Mouse (Mus musculus) regulatory T cell (primary cell): ENCODE results near the gene Sez6l.

ENCODE experiments used
- in situ Hi-C: fragments of 300-600 bp; cut with MboI, MseI; formaldehyde crosslinking; loops from one replicate; pipeline ENCODE4 v1.15.1; 2025; ENCODE audit warnings: high pct_unique_total_duplicates

The Sez6l gene

DNA sequence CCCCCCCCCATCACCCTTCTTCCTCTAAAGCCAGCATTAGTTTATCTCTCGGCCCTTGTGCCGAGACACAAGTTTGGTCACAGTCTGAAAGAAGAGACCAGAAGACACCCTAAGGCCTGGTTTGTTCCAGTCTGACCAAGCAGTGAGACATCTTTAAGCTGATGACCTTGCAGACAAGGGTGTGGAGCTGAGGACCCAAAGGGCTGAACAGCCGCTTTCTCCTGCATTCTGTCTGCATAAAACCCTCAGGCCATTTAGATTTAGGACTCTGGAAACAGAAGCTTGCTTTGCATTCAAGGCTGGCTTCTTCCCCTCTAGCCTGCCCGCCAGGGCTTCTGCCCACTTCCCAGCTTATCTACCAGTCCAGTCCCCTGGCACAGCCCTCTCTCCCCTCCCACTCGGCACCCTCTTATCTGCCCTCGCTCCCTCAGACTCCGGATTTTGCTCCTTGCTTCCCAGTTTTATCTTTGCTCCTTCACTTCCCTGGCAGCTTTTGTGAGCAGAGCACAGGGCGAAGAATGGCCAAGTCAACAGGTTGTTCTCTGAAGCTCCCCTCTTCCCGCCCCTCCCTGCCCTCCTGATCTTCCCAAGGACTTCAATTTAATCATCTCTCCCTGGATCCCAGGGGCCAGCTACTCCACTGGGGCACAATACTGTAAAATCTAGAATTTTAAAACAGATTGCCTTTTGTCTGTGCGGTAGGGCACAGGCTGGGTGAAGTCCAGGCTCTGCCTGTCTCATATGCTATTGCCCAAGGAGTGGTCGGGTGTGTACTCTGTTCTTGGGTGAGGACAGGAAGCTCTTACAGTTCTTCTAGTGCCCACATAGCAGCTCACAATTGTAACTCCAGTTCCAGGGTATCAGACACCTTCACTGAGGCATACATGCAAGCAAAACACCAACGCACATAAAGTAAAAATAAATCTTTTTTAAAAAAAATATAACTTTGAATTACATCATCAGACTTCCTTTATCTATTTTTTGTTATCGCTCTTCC lies 77.8 kb downstream of the Sez6l start:
- in situ Hi-C loops: no loop called here

DNA sequence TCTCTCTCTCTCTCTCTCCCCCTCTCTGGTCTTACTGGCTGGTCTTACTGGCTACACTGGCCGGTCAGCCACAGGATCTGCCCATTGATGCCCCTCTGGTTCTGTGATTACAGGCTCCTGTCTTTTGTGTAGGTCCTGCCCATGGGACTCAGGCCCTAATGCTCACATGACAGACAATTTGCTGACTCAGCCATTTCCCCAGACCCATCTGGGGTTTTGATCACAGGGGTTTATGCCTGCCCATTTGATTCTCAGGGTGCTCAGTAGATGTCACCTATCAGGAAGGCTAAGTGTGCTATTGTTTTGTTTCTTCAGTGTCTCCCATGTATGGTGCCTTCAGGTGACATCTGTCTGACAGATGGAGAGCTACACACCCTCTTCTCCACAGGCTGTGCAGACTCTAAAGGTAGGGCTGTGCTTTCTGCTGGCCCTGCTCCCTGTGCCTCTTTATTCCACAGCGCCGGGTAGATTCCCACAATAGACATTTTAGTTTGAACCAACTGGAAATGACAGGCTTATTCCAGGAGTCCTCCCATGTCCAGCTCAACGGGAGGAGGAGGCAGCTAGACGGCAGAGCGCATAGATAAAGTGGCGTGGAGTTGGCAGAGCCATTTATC lies 80.1 kb downstream of the Sez6l start:
- in situ Hi-C loops: no loop called here

DNA sequence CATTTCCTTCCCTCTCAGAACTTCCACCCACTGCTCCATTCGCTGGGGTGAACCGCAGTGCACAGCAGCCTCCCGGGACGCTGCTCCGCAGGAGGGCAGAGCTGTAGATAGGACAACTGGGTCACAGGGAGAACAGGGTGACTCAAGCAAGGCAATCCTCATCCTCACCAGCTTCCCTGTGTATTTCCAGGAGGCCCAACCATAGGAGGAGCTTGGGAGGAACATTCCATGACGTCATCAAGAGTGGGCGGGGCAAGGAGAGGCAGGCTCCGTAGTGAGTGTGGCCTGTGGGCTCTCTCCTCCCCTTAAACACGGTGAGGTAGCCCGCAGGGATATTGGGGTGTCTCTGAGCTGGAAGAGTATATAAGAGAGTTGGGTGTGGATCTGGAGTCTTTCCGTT lies 83.5 kb downstream of the Sez6l start:
- in situ Hi-C loops: no loop called here

DNA sequence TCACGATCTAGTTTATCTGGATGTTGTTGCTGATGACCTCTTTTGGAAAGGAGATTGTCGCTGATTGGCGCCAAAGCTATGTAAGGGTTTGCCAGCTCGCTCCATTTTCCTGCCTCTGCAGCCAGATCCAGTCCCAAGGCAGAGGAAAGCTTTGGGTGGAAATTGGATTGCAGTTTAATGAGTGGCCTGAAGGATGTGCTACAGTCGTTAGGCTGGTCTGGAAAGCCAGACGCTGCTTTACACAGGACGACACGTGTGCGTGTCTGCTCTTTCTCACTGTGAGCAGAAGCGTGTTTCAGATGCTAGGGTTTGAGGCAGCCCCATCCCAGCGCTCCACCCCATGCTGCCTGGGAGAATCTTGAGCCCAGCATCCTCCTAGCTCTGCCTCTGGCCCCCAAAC lies 85.5 kb downstream of the Sez6l start:
- in situ Hi-C loops: no loop called here

DNA sequence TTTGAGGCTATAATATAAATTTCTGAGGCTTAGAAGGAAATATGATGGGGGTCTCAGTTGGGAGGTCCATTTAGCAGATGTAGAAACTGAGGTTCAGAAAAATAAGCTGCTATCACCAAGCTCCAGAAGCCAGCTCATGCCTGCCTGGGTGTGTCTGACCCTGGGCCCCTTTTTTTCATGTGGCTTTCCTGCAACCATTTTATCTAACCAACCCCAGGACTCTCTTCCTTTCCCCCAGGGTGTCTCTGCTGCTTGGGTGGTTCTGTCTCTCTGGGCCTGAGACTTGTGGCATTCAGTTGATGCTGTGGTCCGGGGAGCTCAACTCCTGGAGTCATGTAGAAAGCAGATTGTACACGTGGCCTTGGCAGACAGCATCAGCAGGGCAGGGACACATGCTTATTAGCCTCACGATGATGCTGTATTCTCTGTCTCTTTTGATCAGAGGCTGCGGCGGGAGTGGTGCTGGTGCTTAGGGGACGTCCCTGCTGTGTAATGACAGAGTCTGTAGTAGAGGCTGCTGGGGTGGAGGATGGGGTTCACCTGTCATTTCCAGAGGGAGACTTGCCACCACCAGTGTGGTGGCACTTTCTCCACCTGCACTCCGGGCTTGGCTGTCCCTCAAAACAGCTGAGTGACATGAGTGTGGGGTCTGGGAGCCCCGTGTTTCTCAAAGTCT lies 88.7 kb downstream of the Sez6l start:
- in situ Hi-C loops: no loop called here

DNA sequence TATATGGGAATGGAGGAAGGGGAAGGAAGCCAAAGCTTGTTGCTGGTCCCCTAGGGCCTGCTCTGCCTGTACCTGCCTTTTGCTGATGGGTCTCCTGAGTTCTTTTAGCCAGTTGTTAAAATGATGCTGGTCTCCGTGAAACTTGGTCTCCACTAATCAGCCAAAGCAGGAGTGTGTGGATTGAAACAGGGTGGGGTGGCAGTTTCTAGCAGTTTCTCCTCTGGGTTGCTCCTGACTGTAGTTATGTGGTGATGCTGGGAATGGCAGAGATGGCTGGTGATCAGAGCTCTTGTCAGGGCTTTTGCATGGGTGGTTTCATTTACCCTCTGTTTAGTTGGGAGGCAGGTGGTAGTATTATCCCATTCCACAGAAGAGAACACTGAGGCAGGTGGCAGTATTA lies 89.5 kb downstream of the Sez6l start:
- in situ Hi-C loops: no loop called here

DNA sequence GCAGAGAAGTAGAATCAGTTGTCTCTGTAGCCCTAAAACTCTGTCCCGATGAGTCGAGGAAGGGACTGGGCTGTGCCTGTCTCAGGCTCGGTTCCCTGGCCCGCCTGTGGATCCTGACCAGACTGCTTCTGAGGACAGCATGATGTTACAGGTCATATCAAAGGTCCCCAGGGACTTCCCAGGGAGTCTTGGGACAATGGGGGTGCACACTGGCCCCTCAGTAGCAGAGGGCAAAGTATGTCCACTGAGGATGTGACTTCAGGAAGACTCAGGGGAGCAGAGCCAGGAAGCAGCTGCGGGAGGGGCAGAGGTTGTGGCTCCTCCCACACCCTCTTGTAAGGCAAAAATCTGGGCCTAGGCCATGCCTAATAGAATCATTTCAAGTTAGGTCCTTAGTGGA lies 90.6 kb downstream of the Sez6l start:
- in situ Hi-C loops: no loop called here

DNA sequence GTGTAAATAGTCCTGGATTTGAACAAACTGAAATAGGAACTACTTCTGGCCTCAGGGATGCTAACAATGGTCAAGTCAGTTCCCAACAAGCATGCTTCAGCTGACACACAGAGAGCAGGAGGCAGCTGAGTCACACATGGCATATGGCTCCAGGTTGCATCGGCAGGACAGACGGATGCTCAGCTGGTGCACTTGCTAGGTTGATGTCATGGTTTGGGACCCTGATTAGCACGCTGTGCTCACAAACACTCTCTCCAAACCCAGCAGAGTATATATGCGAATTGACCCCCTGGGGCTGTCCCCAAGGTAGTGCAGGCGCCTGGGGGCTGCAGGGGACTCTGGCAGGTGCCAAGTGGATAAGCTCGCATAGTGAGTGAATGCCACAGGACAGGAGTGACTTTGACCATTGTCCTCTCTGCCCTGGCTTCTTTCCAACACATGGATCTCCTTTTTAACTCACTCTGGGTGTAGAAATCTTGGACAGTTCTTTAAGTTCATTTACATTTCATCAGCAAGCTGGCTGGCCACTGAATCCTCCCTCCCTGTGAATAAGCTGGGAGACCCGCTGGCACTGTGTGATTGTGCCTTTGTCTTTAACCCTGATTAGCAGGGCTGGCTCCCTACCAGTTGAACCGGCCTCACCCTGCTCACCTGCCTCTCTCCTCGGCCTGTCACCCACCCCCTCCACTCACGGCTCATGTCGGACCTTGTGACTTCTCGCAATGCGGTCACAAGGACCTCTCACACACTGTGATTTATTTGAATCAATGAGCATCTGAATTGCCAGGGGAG lies 91.9 kb downstream of the Sez6l start:
- in situ Hi-C loops: no loop called here

DNA sequence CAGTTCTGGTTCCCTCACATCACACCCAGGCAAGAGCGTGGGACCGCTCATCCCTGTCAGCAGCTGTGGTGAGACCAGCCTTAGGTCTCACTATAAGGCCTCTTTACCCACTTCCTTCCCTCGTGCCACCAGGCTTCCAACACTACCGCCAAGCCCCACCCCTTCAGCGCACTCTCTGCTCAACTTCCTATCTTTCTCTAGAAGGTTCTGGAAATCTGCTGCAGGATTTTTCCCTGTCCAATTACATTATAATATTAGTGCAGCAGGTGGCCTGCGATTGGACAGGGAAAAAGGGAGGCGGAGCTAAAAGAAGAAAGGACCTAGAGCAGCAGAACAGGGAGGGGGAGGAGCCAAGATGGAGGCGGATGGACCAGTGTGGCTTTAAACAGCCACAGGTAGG lies 94.0 kb downstream of the Sez6l start:
- in situ Hi-C loops: no loop called here

DNA sequence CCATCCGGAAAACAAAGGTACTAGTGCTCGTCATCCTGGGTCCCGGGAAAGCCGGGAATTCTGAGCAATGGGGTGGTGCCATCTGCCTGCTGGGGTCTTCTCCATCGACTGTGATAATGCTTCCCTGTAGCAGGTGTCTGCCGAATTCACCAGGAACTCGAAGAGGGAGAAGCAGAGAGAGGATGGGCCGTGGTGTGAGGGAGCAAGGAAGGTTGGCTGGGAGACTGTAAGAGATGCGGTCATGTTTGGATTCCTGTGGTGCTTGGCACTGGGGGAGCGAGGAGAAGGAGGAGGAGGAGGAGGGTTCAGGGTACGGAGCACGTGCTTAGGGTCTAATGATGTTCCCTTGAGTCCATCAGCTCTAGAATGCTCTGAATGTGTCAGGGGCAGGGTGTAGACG lies 94.4 kb downstream of the Sez6l start:
- in situ Hi-C loops: no loop called here

DNA sequence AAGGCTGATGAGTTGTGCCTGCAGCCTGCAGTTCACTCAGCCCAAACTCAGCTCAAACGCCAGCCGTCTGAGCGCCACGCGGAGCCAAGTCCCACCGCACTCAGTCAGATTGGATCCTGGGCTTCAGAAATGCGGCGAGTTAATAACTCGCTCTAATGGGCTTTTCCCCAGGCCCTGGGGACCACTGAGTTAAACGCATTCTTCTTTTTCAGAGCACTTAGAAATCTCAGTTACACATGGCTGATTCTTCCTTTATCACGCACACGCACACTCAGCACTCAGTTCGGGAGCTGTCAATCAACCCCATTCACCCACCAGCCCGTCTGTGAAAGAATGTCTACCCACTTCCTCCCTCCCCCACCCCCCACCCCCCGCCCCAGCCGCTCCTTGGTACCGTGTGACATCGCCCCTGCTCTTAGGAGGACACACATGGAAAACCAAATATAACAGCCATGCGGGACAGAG lies 95.0 kb downstream of the Sez6l start:
- in situ Hi-C loops: no loop called here

DNA sequence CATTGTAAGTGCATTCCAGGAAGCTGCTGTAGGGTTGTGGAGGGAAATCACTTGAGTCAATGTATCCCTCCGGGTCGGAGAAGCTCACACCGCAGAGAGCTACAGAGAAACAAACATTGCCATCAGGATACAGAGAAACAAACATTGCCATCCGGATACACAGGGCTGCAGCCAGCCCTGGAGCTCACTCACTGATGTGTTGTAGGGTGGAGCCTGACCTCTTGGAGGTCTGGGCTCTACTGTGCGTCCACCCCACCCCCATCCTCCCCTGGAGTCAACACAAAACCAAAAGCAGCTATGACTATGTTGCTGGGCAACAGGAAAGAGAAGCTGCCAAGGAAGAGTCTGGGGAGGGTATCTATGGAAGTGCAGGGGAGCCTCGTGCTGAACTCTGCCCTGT lies 103.5 kb downstream of the Sez6l start:
- in situ Hi-C loops: no loop called here

DNA sequence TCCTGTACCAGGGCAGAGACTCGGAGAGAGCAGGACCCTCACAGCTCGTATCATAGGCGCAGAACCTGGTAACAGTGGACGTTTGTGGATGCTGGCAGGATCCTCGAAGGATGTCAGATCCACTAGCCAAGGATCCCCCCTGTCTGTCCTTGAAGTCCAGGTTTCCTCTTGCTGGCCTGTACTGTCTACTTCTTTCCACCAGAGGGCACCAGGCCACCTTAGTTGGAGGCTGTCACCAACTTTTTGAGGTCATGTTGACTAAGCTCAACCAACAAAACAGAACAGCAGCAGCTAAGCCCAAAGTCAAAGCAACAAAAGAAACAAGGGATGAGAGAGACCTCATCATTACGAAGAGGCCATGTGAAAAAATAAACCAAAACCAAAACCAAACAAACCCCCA lies 106.8 kb downstream of the Sez6l start:
- in situ Hi-C loops: no loop called here

DNA sequence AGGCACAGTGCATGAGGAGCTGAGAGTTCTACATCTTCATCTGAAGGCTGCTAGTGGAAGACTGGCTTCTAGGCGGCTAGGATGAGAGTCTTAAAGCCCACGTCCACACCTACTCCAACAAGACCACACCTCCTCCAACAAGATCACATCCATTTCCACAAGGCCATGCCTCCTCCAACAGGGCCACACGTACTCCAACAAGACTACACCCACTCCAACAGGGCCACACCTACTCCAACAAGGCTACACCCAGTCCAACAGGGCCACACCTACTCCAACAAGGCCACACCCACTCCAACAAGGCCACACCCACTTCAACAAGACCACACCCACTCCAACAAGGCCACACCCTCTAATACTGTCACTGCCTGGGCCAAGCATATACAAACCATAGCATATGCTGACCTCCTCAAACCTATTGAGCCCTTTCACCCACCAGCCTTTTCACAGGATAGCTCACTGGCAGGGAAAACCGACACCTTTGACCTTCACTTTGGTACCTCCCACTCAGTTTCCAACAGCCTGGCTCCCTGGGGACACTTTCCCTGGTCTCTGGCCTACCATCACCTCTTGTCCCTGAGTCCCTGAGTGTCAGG lies 107.9 kb downstream of the Sez6l start:
- in situ Hi-C loops: no loop called here

DNA sequence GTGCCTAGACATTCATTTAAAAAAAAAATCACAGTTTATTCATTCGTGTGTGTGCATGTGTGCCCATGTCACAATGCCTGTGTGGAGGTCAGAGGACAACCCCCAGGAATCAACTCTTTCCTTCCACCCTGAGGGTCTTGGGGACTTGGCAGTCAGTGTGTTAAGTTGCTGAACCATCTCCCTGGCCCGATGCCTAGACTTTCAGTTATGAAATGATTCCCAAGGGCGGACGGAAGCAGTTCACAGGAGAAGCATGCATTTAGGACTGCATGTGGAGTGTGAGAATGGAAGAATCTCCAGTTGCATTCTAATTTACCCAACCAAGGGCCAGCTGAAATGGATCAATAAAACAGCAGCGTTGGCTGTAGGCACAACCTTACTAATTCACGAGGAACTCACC lies 110.7 kb downstream of the Sez6l start:
- in situ Hi-C loops: no loop called here

DNA sequence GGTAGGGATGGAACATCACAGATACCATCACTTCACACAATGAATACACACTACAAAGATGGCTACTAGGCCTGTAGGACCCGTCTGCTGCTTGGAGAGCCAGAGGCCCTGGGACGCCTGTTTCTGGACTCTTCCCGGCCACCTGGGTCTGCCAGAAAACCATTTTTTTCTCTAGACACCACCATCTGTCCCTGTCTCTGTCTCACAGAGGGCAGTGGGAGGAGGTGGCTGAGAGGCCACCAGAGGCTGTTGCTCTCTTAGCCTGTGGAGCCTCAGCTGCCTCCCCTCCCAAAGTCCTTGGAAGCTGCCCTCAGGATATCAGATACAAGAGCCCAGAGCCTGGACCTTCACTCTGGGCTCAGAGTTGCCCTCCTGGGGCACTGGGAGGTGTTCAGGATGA lies 117.1 kb downstream of the Sez6l start:
- in situ Hi-C loops: no loop called here

DNA sequence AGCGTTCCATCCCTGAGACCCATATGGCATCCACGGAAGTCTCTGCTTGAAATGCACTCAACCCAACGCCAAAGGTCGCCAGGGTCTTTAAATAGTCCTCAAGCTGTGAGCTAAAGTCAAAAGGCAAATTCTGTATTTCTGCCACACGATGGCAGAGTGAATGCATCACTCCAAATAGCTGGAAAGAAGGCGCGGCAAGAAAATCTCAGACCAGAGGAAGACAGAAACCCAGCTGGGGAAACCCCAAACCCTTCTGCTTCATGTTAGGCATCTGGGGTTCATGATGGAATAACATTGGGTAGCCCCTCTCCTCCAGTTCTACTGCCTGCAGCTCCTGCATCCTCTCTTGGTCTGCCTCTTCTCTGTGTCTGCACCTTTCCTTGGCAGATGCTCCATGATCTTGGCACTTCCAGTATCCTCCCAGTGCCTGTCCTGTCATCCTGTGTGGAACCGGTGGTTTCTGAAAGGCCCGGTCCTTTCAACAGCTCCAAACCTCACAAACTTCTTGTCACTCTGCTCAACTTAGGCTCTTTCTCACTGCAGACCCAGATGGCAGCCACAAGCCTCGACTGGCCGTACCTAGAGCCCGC lies 121.9 kb downstream of the Sez6l start:
- in situ Hi-C loops: no loop called here

DNA sequence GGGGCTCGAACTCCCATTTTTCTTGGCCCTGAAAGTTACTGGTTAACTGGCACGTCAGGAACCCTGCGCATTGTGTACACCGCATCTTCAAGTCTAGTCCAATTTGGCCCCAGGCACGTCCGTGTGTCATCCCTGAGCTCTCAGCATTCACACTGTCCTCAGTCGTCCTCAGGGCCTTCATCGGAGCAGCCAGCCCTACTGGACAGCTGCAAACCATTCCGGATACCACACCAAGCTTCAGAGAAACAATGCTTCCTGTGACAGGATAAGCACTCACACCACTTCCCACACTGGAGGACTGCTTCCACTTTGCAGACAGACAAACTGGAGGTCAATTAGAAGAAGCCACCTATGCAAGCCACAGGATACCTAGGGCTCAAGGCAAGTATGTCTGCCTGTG lies 123.9 kb downstream of the Sez6l start:
- in situ Hi-C loops: no loop called here

DNA sequence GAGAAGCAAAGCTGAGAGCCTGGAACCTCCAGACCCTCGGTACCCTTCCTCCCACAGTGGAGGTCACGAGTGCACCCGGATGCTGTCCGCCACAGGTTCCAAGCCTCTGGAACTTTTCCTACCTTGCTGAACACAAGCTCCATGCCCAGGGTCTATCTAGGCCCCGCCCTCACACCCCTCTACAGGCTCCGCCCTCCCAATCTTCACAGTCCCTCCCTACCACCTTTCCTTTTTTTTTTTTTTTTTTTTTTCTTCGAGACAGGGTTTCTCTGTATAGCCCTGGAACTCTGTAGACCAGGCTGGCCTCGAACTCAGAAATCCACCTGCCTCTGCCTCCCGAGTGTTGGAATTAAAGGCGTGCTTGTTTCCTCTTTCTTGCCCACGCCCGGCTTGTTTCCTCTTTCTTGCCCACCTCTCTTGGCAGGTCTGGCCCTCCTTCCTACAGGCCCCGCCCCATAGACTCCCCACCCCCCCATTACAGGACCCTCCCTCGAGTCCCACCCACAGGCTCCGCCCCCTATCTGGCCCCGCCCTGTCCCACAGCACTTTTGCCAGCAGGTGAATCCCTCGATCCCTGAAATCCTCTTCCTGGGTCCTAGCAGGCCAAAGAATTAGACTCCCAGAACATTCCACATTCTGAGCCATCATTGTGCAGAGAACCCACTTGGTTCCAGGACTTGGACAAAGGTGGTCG lies 128.1 kb downstream of the Sez6l start, which contains the start of gene Gm6588:
Gene Gm6588 (plus strand): TSS at position 680 of the 694 bp plus-strand sequence.
- in situ Hi-C loops: no loop called here

DNA sequence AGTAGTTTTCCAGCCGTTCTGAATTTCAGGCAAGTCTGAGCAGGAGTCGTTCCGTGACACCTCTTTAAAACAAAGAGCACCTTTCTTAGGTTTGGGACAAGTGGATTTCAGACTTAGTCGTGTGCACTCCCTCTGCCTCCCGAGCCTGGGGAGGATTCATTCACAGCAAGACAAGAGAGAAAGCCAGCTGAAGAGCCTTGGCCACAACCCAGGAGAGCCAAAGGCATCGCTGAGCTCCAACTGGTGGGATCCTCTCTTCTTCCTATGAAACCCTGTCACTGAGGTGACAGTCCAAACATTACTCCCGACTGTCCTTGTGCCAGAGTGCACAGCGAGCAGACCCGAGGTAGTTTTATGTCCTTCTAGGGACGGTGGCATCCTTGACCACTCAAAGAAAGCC lies 138.4 kb downstream of the Sez6l start:
- in situ Hi-C loops: loop anchor here (10.0 kb wide), 1 partner anchor 436 kb away; no protein-coding TSS in a partner anchor
